Mouse (Mus musculus) neural tube, embryonic 13.5 days (tissue): ENCODE data around the gene Zbtb42. TPM values are rescaled to one million over a fixed set of nuclear protein-coding genes. Genes with fewer than 3 reads are reported as not detected.

ENCODE experiments used
- ATAC-seq: fragments of 200-750 bp; cut with Nextera tagmentation; 2 replicates; pipeline ENCODE4 v1.8.0; 2017; ENCODE audit warnings: low read depth, mild to moderate bottlenecking, moderate TSS enrichment, moderate library complexity
- H3K27ac ChIP-seq: fragments of 300-500 bp; sonication (generic); replicated peaks from 2 replicates; pipeline ENCODE4 v1.5.1; 2015; ENCODE audit warnings: moderate library complexity, mild to moderate bottlenecking, inconsistent platforms
- H3K27me3 ChIP-seq: fragments of 300-500 bp; sonication (generic); 2 replicates; pipeline ENCODE4 v1.6.1; 2015; ENCODE audit warnings: mild to moderate bottlenecking, inconsistent platforms
- H3K36me3 ChIP-seq: fragments of 300-500 bp; sonication (generic); 2 replicates; pipeline ENCODE4 v1.6.1; 2015; ENCODE audit warnings: mild to moderate bottlenecking, inconsistent platforms
- H3K4me1 ChIP-seq: fragments of 300-500 bp; sonication (generic); replicated peaks from 2 replicates; pipeline ENCODE4 v1.6.1; 2015; ENCODE audit warnings: inconsistent platforms
- H3K4me2 ChIP-seq: fragments of 300-500 bp; sonication (generic); 2 replicates; pipeline ENCODE4 v1.6.1; 2015; ENCODE audit warnings: inconsistent platforms, mild to moderate bottlenecking, moderate library complexity
- H3K4me3 ChIP-seq: fragments of 300-500 bp; sonication (generic); 2 replicates; pipeline ENCODE4 v1.5.1; 2015; ENCODE audit warnings: mild to moderate bottlenecking, inconsistent platforms
- H3K9ac ChIP-seq: fragments of 300-500 bp; sonication (generic); 2 replicates; pipeline ENCODE4 v1.6.1; 2015; ENCODE audit warnings: moderate library complexity, mild to moderate bottlenecking, inconsistent platforms
- H3K9me3 ChIP-seq: fragments of 300-500 bp; sonication (generic); 2 replicates; pipeline ENCODE4 v1.6.1; 2016; ENCODE audit warnings: inconsistent platforms
- WGBS: fragments of 180-500 bp; shearing (Covaris S2); methylation state at CpG from one replicate; pipeline ENCODE4 v1.1.7; 2015; 5-methylcytosine and 5-hydroxymethylcytosine counted together
- polyA plus RNA-seq: library from polyadenylated mRNA; unstranded; fragments of >200 nt; fragmentation: Nextera tagmentation; extraction: Ambion mirVana; gene quantifications from 2 replicates; pipeline ENCODE4 v1.2.1, GENCODE M21; 2015

Zbtb42 gene
- polyA plus RNA-seq, 1 experiment from 2014 or later: 2.1 TPM

- H3K4me3 ChIP-seq: peak within 1 kb of the TSS; percentile 98
- peaks cover 22% of the 10 kb centered on the region for H3K36me3 ChIP-seq
- no peaks in the 10 kb centered on the region for H3K9me3 ChIP-seq
- peak within 1 kb of the TSS; percentile 97 for H3K4me2 ChIP-seq
- peaks cover 78% of the 10 kb centered on the region for H3K4me1 ChIP-seq
- H3K9ac ChIP-seq: peak within 1 kb of the TSS; percentile 100
- peaks cover 16% of the 10 kb centered on the region for H3K27me3 ChIP-seq
- ATAC-seq: peak; percentile 21; the same call in 1 of the 2 replicates
- 0% methylated on average over 37 of the region's 70 CpGs for WGBS
- peak within 1 kb of the TSS; percentile 95 for H3K27ac ChIP-seq
Measured at GRCm38 (mm10) chr12:112674132-112675011, 4.3 kb upstream of the Zbtb42 start, which contains the start of gene Akt1. Gene Akt1, minus strand, starts transcription at chr12:112674884.

DNA sequence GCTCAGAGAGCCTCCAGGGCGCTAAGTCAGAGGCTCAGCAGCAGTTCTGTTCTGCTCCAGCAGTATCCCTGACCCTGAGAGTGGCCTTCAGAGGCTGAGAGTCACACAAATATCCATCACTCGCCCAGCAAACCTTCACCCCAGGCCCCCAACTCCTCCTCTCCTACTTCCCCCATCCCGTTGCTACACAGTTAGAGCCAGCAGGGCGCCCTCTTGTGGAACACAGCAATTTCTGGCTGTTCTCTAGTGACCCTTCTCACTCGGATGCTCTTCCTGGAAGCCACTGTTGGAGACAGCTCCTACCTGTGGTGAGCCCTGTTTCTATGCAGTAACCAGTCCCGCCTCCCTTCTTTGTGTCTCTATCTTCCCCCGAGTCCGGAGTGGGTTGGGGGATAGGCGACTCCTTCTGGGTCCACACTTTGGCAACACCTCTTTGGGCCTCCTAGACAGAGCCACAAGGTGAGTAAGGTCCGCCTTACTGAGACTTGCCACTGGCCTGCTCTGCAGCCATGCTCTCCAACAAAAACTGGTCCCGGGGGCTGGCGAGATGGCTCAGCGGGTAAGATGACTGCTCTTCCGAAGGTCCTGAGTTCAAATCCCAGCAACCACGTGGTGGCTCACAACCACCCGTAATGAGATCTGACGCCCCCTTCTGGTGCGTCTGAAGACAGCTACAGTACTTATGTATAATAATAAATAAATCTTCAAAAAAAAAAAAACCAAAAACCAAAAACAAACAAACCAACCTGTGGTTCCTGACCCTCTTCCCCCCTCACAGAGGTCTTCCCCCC, 3.2 kb upstream of the Zbtb42 start:
- Histone ChIP-seq H3K9ac (peak overlapping the region; percentile 100; the same call in 1 of the 2 replicates), H3K27me3 (peaks cover 27% of the 10 kb centered on the region), H3K36me3 (peaks cover 11% of the 10 kb centered on the region), H3K9me3 (no peaks in the 10 kb centered on the region), H3K4me1 (peaks cover 72% of the 10 kb centered on the region), H3K4me3 (peak overlapping the region; percentile 98), H3K27ac (peak overlapping the region; percentile 95), H3K4me2 (peak overlapping the region; percentile 97)
- peak; percentile 33 for ATAC-seq
- WGBS: 17% methylated on average over 18 of the region's 18 CpGs

DNA sequence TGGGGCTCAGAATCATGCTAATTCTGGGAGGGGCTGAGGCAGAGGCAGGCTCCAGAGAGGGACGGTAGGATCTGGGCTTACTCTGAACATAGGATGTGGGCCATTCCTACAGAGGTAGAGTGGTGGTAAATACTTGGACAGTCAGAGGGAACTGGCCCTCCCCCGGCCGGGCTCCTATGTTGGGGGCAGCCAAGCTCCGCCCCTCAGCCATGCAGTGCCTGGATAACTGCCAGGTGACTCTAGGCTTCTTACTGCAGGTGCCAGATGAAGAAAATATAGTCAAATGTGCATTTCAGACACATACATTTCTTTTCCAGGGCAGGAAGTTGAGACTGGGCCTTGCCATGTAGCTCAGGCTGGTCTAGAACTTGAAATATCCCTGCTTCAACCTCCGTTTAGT, 1.6 kb upstream of the Zbtb42 start:
- Histone ChIP-seq H3K9me3 (no peaks in the 10 kb centered on the region), H3K27me3 (peaks cover 42% of the 10 kb centered on the region), H3K36me3 (no peaks in the 10 kb centered on the region), H3K27ac (no peak overlapping the region), H3K9ac (no peak overlapping the region), H3K4me2 (no peak overlapping the region), H3K4me1 (peaks cover 61% of the 10 kb centered on the region), H3K4me3 (no peak overlapping the region)
- WGBS: 63% methylated on average over 5 of the region's 5 CpGs
- no peak for ATAC-seq

- no peaks in the 10 kb centered on the region for H3K9me3 ChIP-seq
- H3K36me3 ChIP-seq: no peaks in the 10 kb centered on the region
- H3K4me2 ChIP-seq: peak overlapping the region; percentile 92
- no peak overlapping the region for H3K27ac ChIP-seq
- peak overlapping the region; percentile 52 for H3K4me3 ChIP-seq
- no peak for ATAC-seq
- peaks cover 42% of the 10 kb centered on the region for H3K27me3 ChIP-seq
- H3K9ac ChIP-seq: peak overlapping the region; percentile 69
- 18% methylated on average over 19 of the region's 19 CpGs for WGBS
- H3K4me1 ChIP-seq: peaks cover 51% of the 10 kb centered on the region
Measured at GRCm38 (mm10) chr12:112677943-112678554, 579 bp upstream of the Zbtb42 start.

GRCm38 (mm10) chr12:112679027-112679996, 684 bp downstream of the Zbtb42 start:
- Histone ChIP-seq H3K27me3 (peaks cover 42% of the 10 kb centered on the region), H3K4me3 (peak overlapping the region; percentile 52), H3K9me3 (no peaks in the 10 kb centered on the region), H3K27ac (no peak overlapping the region), H3K9ac (peak overlapping the region; percentile 69), H3K4me2 (peak overlapping the region; percentile 92), H3K36me3 (no peaks in the 10 kb centered on the region), H3K4me1 (peaks cover 48% of the 10 kb centered on the region)
- peak; percentile 33; the same call in 1 of the 2 replicates for ATAC-seq
- WGBS: 3% methylated on average over 75 of the region's 87 CpGs

- Histone ChIP-seq H3K4me1 (peaks cover 20% of the 10 kb centered on the region), H3K4me2 (no peak overlapping the region), H3K27me3 (peaks cover 28% of the 10 kb centered on the region), H3K4me3 (no peak overlapping the region), H3K9me3 (no peaks in the 10 kb centered on the region), H3K9ac (no peak overlapping the region), H3K36me3 (no peaks in the 10 kb centered on the region), H3K27ac (no peak overlapping the region)
- ATAC-seq: no peak
- 42% methylated on average over 7 of the region's 7 CpGs for WGBS
Measured at GRCm38 (mm10) chr12:112683351-112683750, 4.7 kb downstream of the Zbtb42 start.

DNA sequence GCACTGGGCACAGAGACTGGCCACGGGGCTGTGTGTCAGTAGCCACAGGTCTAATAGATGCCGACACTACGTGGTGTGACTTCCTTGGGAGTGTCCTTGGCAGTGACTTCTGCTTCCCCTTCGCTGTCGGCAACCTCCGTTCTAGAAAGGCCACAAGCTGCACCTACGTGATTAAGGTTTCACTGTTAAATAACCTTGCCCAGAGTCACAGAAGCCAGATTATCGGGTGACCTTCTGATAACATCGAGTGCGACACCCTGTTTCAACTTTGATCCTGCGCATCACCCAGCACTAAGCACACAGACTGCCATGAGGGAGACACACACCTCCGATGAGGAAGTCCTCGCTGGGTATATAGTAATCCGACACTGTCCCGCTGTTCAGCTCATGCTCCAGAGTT, 9.8 kb downstream of the Zbtb42 start:
- H3K27me3 ChIP-seq: no peaks in the 10 kb centered on the region
- H3K36me3 ChIP-seq: no peaks in the 10 kb centered on the region
- H3K9ac ChIP-seq: no peak overlapping the region
- no peak overlapping the region for H3K27ac ChIP-seq
- peaks cover 9% of the 10 kb centered on the region for H3K4me1 ChIP-seq
- no peak for ATAC-seq
- H3K9me3 ChIP-seq: no peaks in the 10 kb centered on the region
- no peak overlapping the region for H3K4me2 ChIP-seq
- no peak overlapping the region for H3K4me3 ChIP-seq
- 80% methylated on average over 15 of the region's 15 CpGs for WGBS

- 3% methylated on average over 54 of the region's 54 CpGs for WGBS
- ATAC-seq: peak; percentile 96
- H3K4me2 ChIP-seq: peak overlapping the region; percentile 95
Measured at GRCm38 (mm10) chr12:112693185-112694126, 14.8 kb downstream of the Zbtb42 start.

DNA sequence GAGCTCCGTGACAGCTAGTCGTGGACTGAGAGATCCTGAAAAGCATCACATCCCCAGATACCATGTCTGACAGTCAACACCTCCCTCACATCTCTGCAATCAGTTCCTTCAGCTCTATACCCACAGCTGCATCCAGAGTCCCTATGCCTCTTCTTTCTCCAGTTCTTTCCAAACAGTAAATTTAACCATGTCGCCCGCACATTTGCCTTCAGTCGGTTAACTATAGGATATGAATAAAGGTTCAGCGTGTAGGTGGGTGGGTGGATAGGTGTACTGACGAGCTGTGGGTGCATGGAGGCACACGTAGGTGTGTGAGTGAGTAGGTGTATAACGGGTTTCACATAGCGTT, 15.5 kb downstream of the Zbtb42 start:
- peak overlapping the region; percentile 76 for H3K4me3 ChIP-seq
- H3K4me1 ChIP-seq: peaks cover 19% of the 10 kb centered on the region
- 78% methylated on average over 10 of the region's 10 CpGs for WGBS
- H3K27ac ChIP-seq: peak overlapping the region; percentile 95
- H3K36me3 ChIP-seq: no peaks in the 10 kb centered on the region
- H3K9ac ChIP-seq: peak overlapping the region; percentile 96
- no peak for ATAC-seq
- H3K4me2 ChIP-seq: peak overlapping the region; percentile 95
- no peaks in the 10 kb centered on the region for H3K9me3 ChIP-seq
- H3K27me3 ChIP-seq: peaks cover 7% of the 10 kb centered on the region; the same call in 1 of the 2 replicates

More at GRCm38 (mm10) chr12:112693185-112694126, 14.8 kb downstream of the Zbtb42 start:
- Histone ChIP-seq H3K36me3 (no peaks in the 10 kb centered on the region), H3K27ac (peak overlapping the region; percentile 95), H3K27me3 (peaks cover 7% of the 10 kb centered on the region; the same call in 1 of the 2 replicates), H3K9ac (peak overlapping the region; percentile 96), H3K4me3 (peak overlapping the region; percentile 76), H3K4me1 (peaks cover 19% of the 10 kb centered on the region), H3K9me3 (no peaks in the 10 kb centered on the region)

GRCm38 (mm10) chr12:112696806-112697425, 18.3 kb downstream of the Zbtb42 start:
- no peaks in the 10 kb centered on the region for H3K9me3 ChIP-seq
- peaks cover 17% of the 10 kb centered on the region for H3K27me3 ChIP-seq
- no peak overlapping the region for H3K4me3 ChIP-seq
- H3K4me2 ChIP-seq: no peak overlapping the region
- H3K4me1 ChIP-seq: peaks cover 35% of the 10 kb centered on the region
- no peaks in the 10 kb centered on the region for H3K36me3 ChIP-seq
- 81% methylated on average over 3 of the region's 3 CpGs for WGBS
- H3K9ac ChIP-seq: no peak overlapping the region
- no peak overlapping the region for H3K27ac ChIP-seq
- ATAC-seq: no peak
